ENCODE assay signal across 8 mouse cellular contexts in the genomic region with DNA sequence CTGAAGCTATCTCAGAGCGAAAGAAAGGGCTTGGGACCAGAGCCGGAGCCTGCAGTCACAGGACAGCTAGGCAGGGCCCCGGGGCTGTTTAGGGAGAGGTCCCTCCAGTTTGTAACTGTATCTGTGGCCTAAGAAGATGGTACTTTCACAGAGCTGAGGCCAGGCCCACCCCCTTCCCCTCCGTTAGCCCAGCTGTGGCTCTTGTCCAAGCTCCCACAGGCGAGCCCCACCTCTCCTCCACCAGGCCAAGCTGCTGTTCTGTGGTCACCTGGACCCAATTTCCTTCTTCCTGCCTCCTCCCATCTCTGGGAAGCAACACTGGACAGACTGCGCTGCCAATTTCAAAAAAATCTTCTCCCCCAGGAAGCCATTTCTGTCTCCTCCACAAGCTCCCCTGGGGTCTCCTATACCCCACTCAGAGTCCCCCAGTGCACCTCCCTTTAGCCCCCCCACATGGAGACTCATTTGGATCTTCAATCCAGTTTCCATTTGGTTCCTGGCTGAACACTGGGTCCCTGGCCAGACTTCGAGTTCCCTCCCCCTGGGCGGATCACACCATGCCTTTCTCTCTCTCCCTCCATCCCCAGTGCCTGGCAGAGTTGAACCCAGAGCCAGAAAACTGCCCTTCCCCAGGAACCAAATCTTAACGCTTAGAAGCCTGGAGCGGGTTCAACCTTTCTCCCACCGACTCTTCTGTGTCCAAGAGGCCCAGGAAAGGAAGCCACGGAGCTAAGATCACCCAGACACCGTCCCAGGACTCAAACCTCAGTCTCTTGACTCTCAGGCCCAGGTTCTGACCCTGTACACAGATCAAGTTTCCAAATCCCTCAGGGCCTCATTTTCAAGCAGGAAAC. TPM values are rescaled to one million over a fixed set of nuclear protein-coding genes. Genes with fewer than 3 reads are reported as not detected.
DNase-seq lines count a peak whose midpoint lies in the region; ATAC-seq lines count a peak whose summit lies in the region.

No protein-coding gene starts in this region.

- peak overlapping the region; percentile 70 for H3K27ac ChIP-seq in forebrain, embryonic 10.5 days
- H3K27ac ChIP-seq in forebrain, embryonic 11.5 days (ENCODE audit: low read depth, low read length): no peak overlapping the region
- H3K27ac ChIP-seq in limb, embryonic 12.5 days: peak overlapping the region; percentile 66

- H3K4me3 ChIP-seq in forebrain, embryonic 10.5 days: no peak overlapping the region
- H3K4me3 ChIP-seq in forebrain, embryonic 11.5 days (ENCODE audit: low read depth, low read length): no peak overlapping the region
- no peak overlapping the region for H3K4me3 ChIP-seq in limb, embryonic 12.5 days (replicated peaks)

- WGBS in forebrain, embryonic 10.5 days: 63% methylated on average over 13 of the region's 13 CpGs
- WGBS in forebrain, embryonic 11.5 days: 69% methylated on average over 13 of the region's 13 CpGs
- 37% methylated on average over 13 of the region's 13 CpGs for WGBS in limb, embryonic 12.5 days

- H3K27me3 ChIP-seq in forebrain, embryonic 10.5 days (ENCODE audit: poor library complexity, severe bottlenecking): no peaks in the 10 kb centered on the region; the same call in 1 of the 2 replicates
- H3K27me3 ChIP-seq in forebrain, embryonic 11.5 days (ENCODE audit: control insufficient read depth, insufficient read depth, low read length): no peaks in the 10 kb centered on the region
- no peaks in the 10 kb centered on the region for H3K27me3 ChIP-seq in limb, embryonic 12.5 days

- H3K4me2 ChIP-seq in forebrain, embryonic 11.5 days (ENCODE audit: low read depth, low read length, severe bottlenecking): no peak overlapping the region
- H3K4me2 ChIP-seq in limb, embryonic 12.5 days: 0 out of 2 replicates have a peak overlapping the region, but pooled peaks have one; percentile 16

- no peak for ATAC-seq in forebrain, embryonic 11.5 days (replicated peaks; ENCODE audit: low FRiP score)
- ATAC-seq in limb, embryonic 12.5 days (ENCODE audit: insufficient number of reproducible peaks, insufficient read depth, low FRiP score, low TSS enrichment, low read depth): no peak; the same call in 1 of the 2 replicates
- ATAC-seq in activated CD4-positive, CD25-positive, alpha-beta regulatory T cell, adult 4 months: no peak

- no peak overlapping the region for H3K9ac ChIP-seq in forebrain, embryonic 11.5 days (ENCODE audit: low read length)
- no peak overlapping the region for H3K9ac ChIP-seq in limb, embryonic 12.5 days (replicated peaks)

- H3K4me1 ChIP-seq in forebrain, embryonic 10.5 days: peaks cover 41% of the 10 kb centered on the region
- H3K4me1 ChIP-seq in forebrain, embryonic 11.5 days (replicated peaks; ENCODE audit: control insufficient read depth, insufficient read depth, low read length): 0 out of 2 replicates have a peak, but pooled peaks cover under 1% of the 10 kb centered on the region
- peaks cover 50% of the 10 kb centered on the region for H3K4me1 ChIP-seq in limb, embryonic 12.5 days (replicated peaks)

- DNase-seq in forebrain, embryonic 10.5 days (ENCODE audit: extremely low spot score, low spot score): no peak
- DNase-seq in forebrain, embryonic 11.5 days (ENCODE audit: low spot score): no peak
- peak; percentile 19 for DNase-seq in A20 (ENCODE audit: low read depth, low spot score)
- peak; percentile 84 for DNase-seq in gastrocnemius, postnatal 25 days
- DNase-seq in urinary bladder, adult 18-20 months (ENCODE audit: low spot score in 2 of 2): no peak
- DNase-seq in cerebellum, postnatal 36 days: no peak

- H3K9me3 ChIP-seq in forebrain, embryonic 10.5 days: no peaks in the 10 kb centered on the region
- no peaks in the 10 kb centered on the region for H3K9me3 ChIP-seq in forebrain, embryonic 11.5 days (ENCODE audit: control insufficient read depth, low read length)
- no peaks in the 10 kb centered on the region for H3K9me3 ChIP-seq in limb, embryonic 12.5 days

- H3K36me3 ChIP-seq in forebrain, embryonic 10.5 days (replicated peaks): no peaks in the 10 kb centered on the region
- no peaks in the 10 kb centered on the region for H3K36me3 ChIP-seq in forebrain, embryonic 11.5 days (ENCODE audit: control insufficient read depth, insufficient read depth, low read length)
- no peaks in the 10 kb centered on the region for H3K36me3 ChIP-seq in limb, embryonic 12.5 days

RNA-seq across cellular contexts. Expression of gene Wasf2, which starts 21.6 kb away (rescaled TPM):
- polyA plus RNA-seq in forebrain, embryonic 10.5 days (2016; fragmentation: Nextera tagmentation; extraction: Ambion mirVana): 47.4 and 49.1 TPM in 2 replicates
- 28.8 and 33.2 TPM in 2 replicates for polyA plus RNA-seq in forebrain, embryonic 11.5 days (2014; fragmentation: Nextera tagmentation; extraction: Ambion mirVana)
- total RNA-seq in gastrocnemius, postnatal 25 days (2021): 10 to 100 TPM; 33.8 to 39.7 TPM
- polyA plus RNA-seq in limb, embryonic 12.5 days (2016; fragmentation: Nextera tagmentation; extraction: Ambion mirVana): 73.8 and 81.6 TPM in 2 replicates
- polyA plus RNA-seq in activated CD4-positive, CD25-positive, alpha-beta regulatory T cell, adult 4 months (2017; shearing (Covaris generic)): 100 to 1,000 TPM in 1 of 2 experiments, 10 to 100 TPM in 1; 83.0 to 104 TPM

Comparison
In these comparisons a context has a peak if more than half of its experiments do, and no peak if none do; other contexts are left out.
1. DNase-seq: peak in A20 (single experiment) and gastrocnemius, postnatal 25 days (single experiment); none in forebrain, embryonic 10.5 days (single experiment), forebrain, embryonic 11.5 days (single experiment), urinary bladder, adult 18-20 months (0 of 2) and cerebellum, postnatal 36 days (0 of 2).